Mouse (Mus musculus) c-Kit-positive CD71-positive TER-119-positive erythroid progenitor cells, embryonic 14.5 days (primary cell): ENCODE data around the gene Amhr2.

Experiments used
- DNase-seq: peaks from one replicate; pipeline ENCODE4 v3.0.0-alpha.2; 2013; ENCODE audit warnings: low spot score

Amhr2 gene

DNA sequence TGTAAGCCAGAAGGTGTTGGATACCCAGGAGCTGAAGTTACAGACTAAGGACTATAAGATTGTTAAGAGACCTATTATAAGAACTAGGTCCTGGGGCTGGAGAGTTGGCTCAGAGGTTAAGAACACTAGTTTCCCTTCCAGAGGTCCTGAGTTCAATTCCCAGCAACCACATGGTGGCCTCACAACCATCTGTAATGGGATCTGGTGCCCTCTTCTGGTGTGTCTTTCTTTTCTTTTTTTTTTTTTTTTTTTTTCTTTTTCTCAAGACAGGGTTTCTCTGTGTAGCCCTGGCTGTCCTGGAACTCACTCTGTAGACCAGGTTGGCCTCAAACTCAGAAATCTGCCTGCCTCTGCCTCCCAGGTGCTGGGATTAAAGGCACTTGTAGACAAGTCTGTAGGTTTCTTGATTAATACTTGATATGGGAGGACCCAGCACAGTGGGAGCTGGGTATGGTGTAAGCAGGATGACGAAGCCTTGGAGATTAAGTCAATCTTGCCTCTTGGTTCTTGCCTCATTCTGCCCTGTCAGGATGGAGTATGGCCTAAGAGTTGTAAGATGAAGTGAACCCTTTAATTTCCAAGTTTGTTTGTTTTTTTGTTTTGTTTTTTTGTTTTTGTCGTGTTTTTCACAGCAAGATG lies 21.4 kb upstream of the Amhr2 start:
- no peak for DNase-seq

DNA sequence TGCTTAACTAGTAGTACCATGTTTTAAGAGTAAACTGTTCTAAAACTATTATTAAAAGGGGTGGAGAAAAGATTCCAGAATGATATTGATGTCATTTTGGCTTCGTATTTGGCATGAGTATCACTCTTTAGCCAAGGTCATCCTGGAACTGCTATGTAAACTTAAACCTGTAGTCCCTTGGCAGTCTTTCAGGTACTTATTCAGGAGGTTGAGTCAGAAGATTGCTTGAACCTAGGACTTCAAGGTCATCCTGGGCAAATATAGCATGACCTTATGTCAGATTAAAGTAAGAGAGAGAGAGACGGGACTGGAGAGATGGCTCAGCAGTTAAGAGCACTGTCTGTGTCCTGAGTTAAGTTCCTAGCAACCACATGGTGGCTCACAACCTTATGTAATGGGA lies 20.5 kb upstream of the Amhr2 start:
- no peak for DNase-seq

DNA sequence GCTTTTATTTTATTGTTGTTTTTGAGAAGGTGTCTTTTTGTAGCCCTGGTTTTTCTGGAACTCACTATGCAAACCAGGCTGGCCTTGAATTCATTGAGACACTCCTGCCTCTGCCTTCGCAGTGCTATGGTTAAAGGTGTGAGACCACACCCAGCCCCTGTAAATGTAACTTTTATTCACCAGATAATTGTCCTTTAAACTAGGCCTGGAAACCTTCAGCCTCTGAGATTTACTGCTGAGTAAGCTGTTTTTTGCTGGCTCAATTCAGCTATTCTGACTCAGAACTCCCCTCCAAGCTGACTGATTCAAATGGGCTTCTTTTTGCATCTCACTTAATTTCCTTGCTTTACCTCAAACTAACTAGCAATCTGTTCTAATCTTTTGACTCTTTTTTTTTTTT lies 18.2 kb upstream of the Amhr2 start:
- DNase-seq = no peak

DNA sequence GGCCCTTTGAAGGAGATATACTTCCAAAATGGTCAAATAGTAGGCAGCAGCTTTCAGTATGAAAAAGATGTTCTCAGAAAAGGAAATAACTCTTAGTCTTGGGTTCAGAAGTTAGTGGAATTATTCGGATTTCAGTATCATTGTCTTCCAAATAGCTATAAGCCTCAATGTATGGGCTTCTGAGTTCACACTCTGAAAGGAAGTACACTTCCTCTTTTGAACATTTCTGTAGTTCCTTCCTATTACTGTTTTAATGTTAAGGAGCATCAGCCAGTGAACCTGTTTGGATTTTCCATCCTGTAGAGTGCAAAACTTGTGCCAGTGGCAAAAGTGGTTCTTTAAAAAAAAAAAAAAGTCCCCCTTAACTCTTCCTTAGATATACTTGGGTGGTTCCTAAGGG lies 13.1 kb upstream of the Amhr2 start:
- no peak for DNase-seq

DNA sequence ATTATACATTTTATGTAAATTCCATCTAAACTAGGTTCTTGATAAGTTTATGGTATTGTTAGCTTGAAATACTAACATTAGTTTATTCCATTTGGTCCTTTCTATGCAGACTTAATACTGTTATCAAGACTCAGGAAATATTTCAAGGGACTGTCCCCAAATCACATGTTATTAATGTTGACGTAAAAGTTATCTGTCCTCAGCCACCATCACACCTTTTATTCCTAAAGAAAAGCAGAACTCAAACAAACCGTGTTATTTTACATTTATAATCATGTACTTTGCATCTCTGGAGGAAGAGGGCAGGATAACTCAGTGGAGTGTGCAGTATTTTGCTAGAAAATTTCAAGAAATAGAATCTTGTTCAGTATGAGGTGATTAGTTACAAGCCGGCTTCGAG lies 12.0 kb upstream of the Amhr2 start:
- no peak for DNase-seq

DNA sequence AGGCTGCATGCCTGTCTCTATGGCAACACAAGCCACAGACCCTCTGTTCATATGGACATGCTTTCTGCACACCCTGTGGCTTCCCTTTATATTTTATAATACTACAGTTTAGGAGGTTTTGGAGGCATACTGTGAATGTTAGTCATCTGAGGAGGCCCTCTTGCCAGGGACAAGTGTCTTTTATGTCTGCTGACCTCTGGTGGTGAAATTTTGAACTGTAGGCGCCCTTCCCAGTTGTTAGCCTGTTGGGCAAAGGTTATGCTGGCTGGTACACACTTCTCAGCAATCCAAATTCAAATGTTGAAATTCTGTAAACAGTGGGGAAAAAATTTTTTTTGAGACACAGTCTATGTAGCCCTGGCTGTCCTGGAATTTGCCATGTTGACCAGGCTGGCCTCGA lies 2.7 kb upstream of the Amhr2 start:
- peak; percentile 79 for DNase-seq

DNA sequence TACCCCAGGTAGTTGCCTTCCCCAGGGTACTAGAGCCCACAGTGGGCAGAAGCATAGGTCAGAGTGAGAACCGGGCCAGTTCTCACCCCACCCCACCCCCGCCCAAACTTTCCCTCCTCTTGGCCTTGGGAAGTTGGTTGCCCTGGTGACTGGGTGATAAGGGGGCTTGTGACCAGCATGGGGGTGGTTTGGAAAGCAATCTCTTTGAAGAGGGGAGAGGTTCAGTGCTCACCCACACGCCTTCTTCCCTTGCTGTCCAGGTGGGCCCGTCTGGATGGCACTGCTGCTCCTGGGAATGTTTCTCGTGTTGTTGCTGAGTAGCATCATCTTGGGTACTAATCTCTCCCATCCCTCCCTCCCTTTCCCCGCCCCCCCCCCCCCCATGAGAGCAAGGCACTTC lies 1.3 kb downstream of the Amhr2 start:
- DNase-seq = no peak

DNA sequence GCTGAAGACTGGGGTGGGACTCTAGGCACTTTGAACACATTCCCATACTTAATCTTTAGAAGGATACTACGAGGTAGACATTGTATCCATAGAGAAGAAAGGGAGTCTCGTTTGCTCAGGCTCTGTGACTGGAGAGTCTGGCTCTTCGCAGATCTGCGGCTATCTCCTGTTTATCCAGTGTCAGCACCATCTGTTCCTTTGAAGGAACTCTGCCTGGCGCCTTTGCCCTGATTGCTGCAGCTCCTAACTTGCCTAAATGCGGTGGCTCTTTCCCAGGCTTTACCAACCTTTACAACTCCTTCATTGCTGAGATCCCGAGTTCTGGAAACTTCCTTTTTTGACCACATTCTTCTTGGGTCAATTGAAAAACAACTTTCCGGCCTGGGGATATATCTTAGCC lies 4.2 kb downstream of the Amhr2 start:
- DNase-seq = no peak

DNA sequence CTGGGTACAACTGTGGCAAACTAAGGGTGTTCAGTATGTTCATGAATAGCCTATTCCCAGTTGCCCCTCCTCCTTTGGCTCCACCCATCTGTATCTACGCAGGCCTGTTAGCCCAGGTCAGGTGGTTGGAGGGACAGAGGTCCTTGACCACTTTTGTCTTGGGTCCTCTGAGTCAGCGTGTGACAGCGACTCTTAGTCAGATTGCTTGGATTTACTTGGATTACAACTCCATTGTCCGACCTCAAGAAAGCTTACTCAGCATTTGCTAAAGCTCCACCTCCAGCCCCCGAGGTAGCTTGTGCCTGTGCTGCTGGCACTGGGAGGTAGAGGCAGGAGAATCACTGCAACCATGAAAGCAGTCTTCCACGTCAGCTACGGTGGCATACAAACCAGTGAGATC lies 5.8 kb downstream of the Amhr2 start:
- no peak for DNase-seq

DNA sequence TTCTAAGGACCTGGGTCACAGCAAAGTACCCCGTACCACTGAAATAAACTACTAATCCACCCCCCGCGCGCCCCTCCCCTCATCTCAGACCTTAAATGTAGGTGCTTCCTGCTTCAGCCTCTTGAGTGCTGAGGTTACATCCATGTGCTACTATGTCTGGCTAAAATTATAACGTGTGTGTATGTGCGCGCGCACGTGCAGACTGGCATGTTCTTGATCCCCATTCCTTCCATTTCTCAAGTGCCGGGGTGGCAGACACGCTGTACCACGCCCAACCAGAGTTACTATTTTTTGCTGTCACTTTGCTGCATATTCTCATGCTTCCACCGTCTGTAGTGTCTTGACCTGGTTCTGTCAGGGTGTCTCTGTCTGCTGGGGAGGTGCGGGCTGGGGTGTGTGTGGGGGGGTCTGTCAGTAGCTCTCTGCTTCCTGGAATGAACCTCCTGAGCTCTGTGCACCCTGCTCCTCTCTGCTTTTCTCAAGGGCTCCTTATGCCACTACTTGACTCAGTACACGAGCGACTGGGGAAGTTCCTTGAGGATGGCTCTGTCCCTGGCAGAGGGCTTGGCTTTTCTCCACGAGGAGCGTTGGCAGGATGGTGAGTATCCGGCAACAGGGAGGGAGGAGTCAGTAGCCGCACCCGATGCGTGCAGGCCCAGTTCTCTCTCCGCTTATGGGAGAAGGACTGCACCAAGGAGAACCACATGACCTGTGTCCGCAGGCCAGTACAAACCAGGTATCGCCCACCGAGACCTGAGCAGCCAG lies 6.7 kb downstream of the Amhr2 start:
- DNase-seq = no peak

DNA sequence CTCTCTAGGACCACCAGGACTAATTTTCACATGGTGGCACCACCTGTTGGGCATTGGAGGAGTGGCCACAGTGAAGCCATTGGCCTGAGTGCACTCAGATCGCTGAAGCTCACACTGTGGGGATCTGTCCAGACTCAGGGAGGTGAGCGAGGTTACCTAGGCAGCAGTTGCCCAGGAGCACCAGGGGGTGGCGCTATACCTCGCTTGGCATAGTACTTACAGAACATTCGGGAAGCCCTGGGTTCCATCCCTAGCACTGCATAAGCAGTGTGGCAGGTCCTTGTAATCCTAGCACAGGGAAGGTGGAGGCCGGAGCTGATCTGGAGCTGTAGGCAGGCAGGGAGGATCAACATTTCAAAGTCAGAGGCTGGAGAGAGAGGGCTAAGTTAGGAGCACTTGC lies 10.8 kb downstream of the Amhr2 start:
- peak; percentile 48 for DNase-seq

DNA sequence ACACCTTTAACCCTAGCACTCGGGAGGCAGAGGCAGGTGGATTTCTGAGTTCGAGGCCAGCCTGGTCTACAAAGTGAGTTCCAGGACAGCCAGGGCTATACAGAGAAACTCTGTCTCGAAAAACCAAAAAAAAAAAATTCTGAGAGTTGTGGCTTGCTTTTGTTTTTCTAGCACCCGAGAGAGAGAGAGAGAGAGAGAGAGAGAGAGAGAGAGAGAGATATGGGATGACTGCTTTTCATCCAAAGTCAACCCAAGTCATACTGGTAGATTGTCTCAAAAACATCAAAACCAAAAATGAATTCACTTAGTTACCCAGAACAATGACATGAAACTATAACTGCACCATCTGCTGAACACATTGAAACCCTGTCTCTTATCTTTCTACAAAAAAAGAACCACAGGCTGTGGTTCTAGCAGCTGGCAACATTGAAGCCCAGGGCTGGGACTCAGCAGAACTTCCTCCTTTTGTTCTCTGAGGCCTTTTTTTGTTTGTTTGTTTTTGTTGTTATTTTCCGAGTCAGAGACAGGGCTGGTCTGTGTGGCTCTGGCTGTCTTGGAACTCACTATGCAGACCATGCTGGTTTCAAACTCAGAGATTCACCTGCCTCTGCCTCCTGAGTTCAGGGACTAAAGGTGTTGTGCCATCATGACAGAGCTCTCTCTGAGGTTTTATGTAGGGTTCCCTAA lies 13.0 kb downstream of the Amhr2 start:
- DNase-seq = peak; percentile 29

DNA sequence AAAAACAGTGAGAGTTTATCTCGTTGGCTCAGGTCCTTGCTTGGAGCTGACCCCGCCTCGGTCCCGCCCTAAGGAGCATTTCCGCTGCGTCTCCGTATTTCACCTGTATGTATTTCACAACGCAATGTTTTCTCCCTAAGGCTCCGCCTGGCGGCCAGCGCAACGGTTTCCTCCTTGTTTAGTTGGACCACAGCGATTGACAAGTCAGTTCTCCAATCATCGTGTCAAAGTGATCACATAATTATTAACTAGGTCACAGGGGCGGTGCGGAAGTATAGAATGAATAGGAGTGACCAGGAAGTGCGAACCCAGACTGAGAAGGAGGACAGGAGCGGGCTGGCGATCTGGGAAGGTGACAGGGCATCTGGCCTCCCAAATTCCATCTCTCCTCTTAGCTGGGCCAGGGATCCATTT lies 13.7 kb downstream of the Amhr2 start, which contains the start of gene Prr13:
Prr13 (plus strand) TSS at position 125 of the 414 bp plus-strand sequence.
- peak; percentile 94 for DNase-seq

DNA sequence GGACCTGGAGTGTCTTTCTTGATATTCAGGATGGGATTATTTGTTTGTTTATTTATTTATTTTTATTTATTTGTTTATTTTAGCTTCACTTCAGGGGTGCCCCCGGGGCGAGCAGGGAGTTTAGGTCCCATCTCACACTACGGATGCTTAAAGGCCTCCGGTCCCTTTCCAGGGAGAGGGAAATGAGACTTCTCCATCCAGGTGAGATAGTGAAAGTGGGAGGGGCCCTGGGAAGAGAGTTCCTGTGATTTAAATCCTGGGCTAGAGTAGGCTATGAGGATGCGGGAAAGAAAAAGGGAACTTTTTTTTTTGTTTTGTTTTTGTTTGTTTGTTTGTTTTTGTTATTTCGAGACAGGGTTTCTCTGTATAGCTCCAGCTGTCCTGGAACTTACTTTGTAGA lies 14.2 kb downstream of the Amhr2 start:
- no peak for DNase-seq

DNA sequence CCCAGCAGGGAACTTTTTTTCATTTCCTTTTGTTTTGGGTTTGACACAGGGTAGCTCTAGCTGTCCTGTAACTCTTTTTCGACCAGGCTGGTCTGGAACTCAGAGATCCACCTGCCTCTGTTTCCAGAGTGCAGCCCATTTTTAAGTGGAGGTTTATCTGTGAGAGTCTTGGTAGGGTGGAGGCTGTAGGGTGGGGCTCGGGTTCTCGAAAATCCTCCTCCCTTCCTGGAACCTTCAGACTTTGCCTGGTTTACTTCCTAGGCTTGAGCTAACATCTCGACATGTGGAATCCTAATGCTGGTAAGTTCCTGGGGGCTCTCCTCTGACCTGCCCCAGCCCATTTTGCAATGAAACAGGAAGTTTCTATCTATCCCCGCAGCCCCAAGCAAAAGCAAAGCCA lies 14.7 kb downstream of the Amhr2 start:
- DNase-seq = peak; percentile 89

DNA sequence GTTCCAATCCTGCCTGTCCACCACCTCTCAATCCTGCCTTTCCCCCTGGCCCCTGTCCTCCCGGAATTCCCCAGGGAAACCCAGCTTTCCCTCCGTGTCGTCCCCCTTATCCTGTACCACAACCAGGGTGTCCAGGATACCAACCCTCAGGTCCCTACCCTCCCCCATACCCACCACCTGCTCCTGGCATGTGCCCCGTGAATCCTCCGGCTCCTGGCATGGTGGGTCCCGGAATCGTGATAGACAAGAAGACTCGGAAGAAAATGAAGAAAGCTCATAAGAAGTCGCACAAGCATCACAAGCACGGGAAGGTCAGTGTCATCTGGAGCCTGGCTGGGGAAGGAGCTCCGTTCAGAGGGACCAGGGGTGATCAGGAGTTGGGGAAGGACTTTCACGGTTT lies 15.2 kb downstream of the Amhr2 start:
- no peak for DNase-seq

DNA sequence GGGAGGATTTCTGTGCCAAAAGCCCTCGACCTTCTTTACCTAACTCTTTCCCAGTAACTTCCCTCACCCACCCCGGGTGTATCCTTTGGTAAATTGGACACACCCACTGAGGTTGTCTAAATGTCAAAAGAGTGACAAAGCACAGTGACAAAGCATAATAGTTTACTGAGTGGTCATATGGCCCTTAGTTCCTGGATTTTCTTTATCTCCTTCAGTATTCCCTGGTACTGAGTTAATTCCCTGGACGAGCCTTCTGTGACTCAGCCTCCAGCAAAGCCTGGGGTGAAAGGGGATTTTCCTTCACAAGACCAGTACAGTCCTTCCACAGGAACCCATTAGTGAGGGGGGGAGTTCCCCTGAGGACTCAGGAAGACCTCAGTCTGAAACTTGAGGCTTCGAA lies 15.8 kb downstream of the Amhr2 start:
- DNase-seq = peak; percentile 57

DNA sequence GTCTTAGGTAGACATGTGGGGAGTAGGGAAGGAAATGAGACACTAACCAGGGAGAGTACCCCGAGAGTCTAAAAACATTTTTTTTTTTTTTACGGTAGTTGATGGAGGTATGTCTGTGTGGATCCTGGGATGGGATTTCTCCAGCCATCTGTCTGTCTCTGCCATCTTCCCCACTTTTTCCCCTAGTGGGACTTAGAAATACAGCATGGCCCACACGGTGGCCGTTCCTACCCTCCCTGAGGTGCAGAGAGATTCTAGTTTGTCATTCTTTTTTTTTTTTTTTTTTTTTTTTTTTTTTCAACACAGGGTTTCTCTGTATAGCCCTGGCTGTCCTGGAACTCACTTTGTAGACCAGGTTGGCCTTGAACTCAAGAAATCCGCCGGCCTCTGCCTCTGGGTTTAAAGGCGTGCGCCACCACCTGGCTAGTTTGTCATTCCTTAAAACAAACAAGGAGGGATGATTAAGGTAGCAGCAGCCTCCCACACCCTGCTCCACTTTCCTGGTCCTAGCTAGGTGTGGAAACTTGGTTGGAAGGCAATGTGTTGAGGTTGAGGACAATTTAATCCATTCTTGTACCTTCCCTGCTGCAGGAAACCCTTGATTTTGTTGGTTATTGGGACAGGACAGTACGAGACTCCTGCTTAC lies 16.4 kb downstream of the Amhr2 start:
- no peak for DNase-seq

DNA sequence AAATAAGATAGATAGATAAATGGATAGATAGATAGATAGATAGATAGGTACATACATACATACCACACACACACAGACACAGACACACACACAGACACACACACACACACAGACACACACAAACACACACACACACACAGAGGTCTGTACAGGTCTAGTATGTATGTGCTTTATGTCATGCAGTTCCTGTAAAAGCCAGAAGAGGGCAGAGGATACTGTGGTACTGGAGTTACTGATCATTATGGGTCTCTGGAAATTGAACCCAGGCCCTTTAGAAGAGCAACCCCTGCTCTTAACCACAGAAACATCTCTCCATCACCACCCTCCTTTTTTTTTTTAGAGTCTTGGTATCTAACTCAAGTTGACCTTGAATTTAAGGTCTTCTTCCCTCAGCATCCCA lies 18.5 kb downstream of the Amhr2 start:
- peak; percentile 57 for DNase-seq

DNA sequence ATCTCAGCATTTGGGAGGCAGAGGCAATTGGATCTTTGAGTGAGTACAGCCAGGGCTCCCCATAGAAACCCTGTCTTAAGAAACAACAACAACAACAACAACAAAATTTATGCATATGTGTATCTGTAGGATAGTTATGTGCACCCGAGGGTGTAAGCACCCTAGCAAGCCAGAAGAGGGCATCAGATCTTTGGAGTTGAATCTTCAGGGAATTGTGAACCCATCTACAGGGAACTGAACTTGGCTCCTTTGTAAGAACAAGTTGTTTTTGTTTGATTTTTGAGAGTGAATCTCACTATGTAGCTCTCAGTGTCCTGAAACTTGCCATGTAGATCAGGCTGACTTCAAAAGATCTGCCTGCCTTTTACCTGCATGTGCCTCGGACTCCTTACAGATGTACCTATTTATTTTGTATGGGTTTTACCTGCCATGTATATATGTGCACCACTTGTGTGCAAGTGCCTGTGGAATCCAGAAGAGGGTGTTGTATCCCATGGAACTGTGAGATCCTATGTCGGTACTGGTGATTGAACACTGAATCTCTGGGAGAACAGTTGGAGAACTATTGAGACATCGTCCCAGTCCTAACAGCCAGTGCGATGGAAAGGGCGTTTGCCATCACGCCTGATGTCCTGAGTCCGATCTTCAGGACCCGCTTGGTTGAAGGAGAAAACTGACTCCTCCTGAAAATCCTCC lies 23.7 kb downstream of the Amhr2 start:
- DNase-seq = no peak

DNA sequence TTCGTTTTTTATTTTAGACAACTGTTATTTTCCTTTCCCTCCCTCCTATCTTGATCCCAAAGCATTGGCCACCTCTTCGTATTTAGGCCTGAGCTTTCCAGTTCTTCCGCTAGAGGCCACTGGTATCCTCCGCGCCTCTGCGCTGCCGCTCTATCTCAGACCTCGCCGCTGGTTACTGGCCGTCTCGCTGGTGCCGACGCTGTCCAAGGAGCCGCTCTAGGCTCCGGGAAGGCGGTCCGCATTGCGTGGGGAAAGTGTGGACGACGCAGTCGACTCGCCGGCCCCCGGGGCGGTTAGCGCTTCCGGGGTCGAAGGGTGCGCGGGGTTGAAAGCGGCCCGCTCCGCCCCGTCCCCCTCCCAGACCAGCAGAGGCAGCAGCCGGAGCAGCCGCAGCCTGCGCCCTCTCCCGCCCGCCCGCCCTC lies 25.0 kb downstream of the Amhr2 start, which contains the start of gene Pcbp2:
Pcbp2 (plus strand) TSS at position 357 of the 422 bp plus-strand sequence.
- peak; percentile 95 for DNase-seq
